Comparison of ENCODE assay signal across 19 mouse cellular contexts in the genomic region with DNA sequence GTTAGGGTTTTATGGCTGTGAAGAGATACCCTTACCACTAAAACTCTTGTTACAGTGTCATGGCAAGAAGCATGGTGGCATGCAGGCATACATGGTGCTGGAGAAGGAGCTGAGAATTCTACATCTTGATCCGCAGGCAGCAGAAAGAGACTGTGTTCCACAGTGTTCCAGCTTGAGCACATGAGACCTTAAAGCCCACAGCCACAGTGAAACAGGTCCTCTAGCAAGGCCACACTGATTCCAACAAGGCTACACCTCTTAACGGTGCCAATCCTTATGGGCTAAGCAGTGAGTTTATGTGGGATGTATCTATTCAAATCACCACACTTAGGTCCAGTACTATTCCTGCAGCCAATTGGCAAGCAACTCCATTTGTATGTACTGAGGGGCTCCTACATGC. TPM values are rescaled to one million over a fixed set of nuclear protein-coding genes. Genes with fewer than 3 reads are reported as not detected.
"Had no signal": no experiment of that assay in that cellular context is flagged by ENCODE, and none has a peak within 500 bp of the region (broad histone marks: within the 10 kb centered on the region; RNA-seq: fewer than 3 reads in every experiment).

No protein-coding gene starts in this region.

- ATAC-seq: inflammation-experienced regulatory T-cells, adult 6 months; intestine, embryonic 16.5 days; midbrain, embryonic 15.5 days had no signal

- H3K9me3 ChIP-seq: midbrain, embryonic 12.5 days; midbrain, embryonic 15.5 days; neural tube, embryonic 12.5 days; neural tube, embryonic 15.5 days; stomach, embryonic 15.5 days had no signal

- H3K4me3 ChIP-seq: left cerebral cortex, adult 2 months; midbrain, embryonic 12.5 days; midbrain, embryonic 15.5 days; neural tube, embryonic 12.5 days; neural tube, embryonic 15.5 days; stomach, embryonic 15.5 days had no signal

- H3K36me3 ChIP-seq: midbrain, embryonic 12.5 days; midbrain, embryonic 15.5 days; neural tube, embryonic 12.5 days; neural tube, embryonic 15.5 days; stomach, embryonic 15.5 days had no signal

- H3K4me2 ChIP-seq: lung, embryonic 14.5 days; midbrain, embryonic 12.5 days; midbrain, embryonic 15.5 days; neural tube, embryonic 12.5 days; neural tube, embryonic 15.5 days; stomach, embryonic 15.5 days had no signal

- H3K27ac ChIP-seq: kidney, postnatal 0 days; liver, embryonic 14.5 days; midbrain, embryonic 12.5 days; midbrain, embryonic 15.5 days; neural tube, embryonic 12.5 days; neural tube, embryonic 15.5 days had no signal

- H3K9ac ChIP-seq: liver, embryonic 14.5 days; lung, embryonic 14.5 days; midbrain, embryonic 12.5 days; midbrain, embryonic 15.5 days; neural tube, embryonic 12.5 days; neural tube, embryonic 15.5 days; stomach, embryonic 15.5 days had no signal

- DNase-seq: kidney, adult 18-20 months; layer of hippocampus, postnatal 36 days; lung, embryonic 14.5 days; right cerebral cortex, adult 18-20 months; right cerebral cortex, postnatal 25 days; spleen, adult 18-20 months; thymus, adult 2 months; thymus, postnatal 14 days; thymus, postnatal 4 days had no signal

RNA-seq across cellular contexts. Expression of a gene that starts 56.3 kb away (rescaled TPM):
- polyA plus RNA-seq: inflammation-experienced regulatory T-cells, adult 6 months; midbrain, embryonic 12.5 days had no signal
